Mouse (Mus musculus) intestine, embryonic 14.5 days (tissue): Measurements from ENCODE around the gene Tnf. TPM values are rescaled to one million over a fixed set of nuclear protein-coding genes. Genes with fewer than 3 reads are reported as not detected.

ENCODE experiments used
- microRNA-seq: library from miRNA; unstranded; fragments of <30 nt; microRNA quantifications from one replicate; pipeline ENCODE4, GENCODE M21; 2016
- polyA plus RNA-seq: library from polyadenylated mRNA; unstranded; fragments of >200 nt; fragmentation: Nextera tagmentation; extraction: Ambion mirVana; gene quantifications from 2 replicates; pipeline ENCODE4 v1.2.1, GENCODE M21; 2014

The Tnf gene
- polyA plus RNA-seq, 1 experiment from 2014 or later: 0.28 TPM

Small RNA genes lying within 50 kb of the gene (microRNA-seq; reads per million reads assigned to microRNA genes)
- gene Mir6973a: not detected
- gene Mir6974: not detected
- 2.2 reads per million, percentile 24 among the genes with 10 or more reads in this experiment for gene Mir6975
- gene Mir8094: not detected

Other genes starting within 250 kb of the Tnf start
- 0.24 and 0.46 TPM in 2 replicates for gene Hspa1b, start 242.8 kb downstream of the Tnf start, polyA plus RNA-seq
- gene Gm20481, start 232.1 kb downstream of the Tnf start, polyA plus RNA-seq: not detected in 2 replicates
- 3.5 and 4.5 TPM in 2 replicates for gene Hspa1a, start 229.9 kb downstream of the Tnf start, polyA plus RNA-seq
- 0.53 and 1.2 TPM in 2 replicates for gene Hspa1l, start 229.3 kb downstream of the Tnf start, polyA plus RNA-seq
- 216 and 228 TPM in 2 replicates for gene Lsm2, start 220.1 kb downstream of the Tnf start, polyA plus RNA-seq
- 119 and 133 TPM in 2 replicates for gene Vars, start 201.0 kb downstream of the Tnf start, polyA plus RNA-seq
- gene Vwa7, start 185.4 kb downstream of the Tnf start, polyA plus RNA-seq: 0.19 and 0.26 TPM in 2 replicates
- 20.7 and 21.5 TPM in 2 replicates for gene Sapcd1, start 174.0 kb downstream of the Tnf start, polyA plus RNA-seq
- 3.6 and 3.9 TPM in 2 replicates for gene Msh5, start 155.3 kb downstream of the Tnf start, polyA plus RNA-seq
- gene Clic1, start 152.0 kb downstream of the Tnf start, polyA plus RNA-seq: 113 and 141 TPM in 2 replicates
- 278 and 333 TPM in 2 replicates for gene Ddah2, start 143.0 kb downstream of the Tnf start, polyA plus RNA-seq
- not detected in 2 replicates for gene Ly6g6c, start 136.6 kb downstream of the Tnf start, polyA plus RNA-seq
- 0.55 and 0.81 TPM in 2 replicates for gene Mpig6b, start 135.8 kb downstream of the Tnf start, polyA plus RNA-seq
- 1.3 and 2.8 TPM in 2 replicates for gene Ly6g6e, start 125.1 kb downstream of the Tnf start, polyA plus RNA-seq
- 5.0 and 6.1 TPM in 2 replicates for gene Ly6g6d, start 123.9 kb downstream of the Tnf start, polyA plus RNA-seq
- 0.27 TPM in 1 of 2 replicates, not detected in the other for gene Ly6g6f, start 116.4 kb downstream of the Tnf start, polyA plus RNA-seq
- gene Abhd16a, start 112.7 kb downstream of the Tnf start, polyA plus RNA-seq: 86.4 and 91.0 TPM in 2 replicates
- gene Ly6g5c, start 93.7 kb downstream of the Tnf start, polyA plus RNA-seq: not detected in 2 replicates
- gene Ly6g5b, start 86.6 kb downstream of the Tnf start, polyA plus RNA-seq: 0.64 and 0.75 TPM in 2 replicates
- 19.7 and 24.7 TPM in 2 replicates for gene Gpank1, start 80.6 kb downstream of the Tnf start, polyA plus RNA-seq
- gene Csnk2b, start 80.0 kb downstream of the Tnf start, polyA plus RNA-seq: 275 and 286 TPM in 2 replicates
- 8.4 and 10.8 TPM in 2 replicates for gene D17H6S53E, start 75.6 kb downstream of the Tnf start, polyA plus RNA-seq
- 0.95 and 1.5 TPM in 2 replicates for gene Apom, start 70.0 kb downstream of the Tnf start, polyA plus RNA-seq
- 75.5 and 79.5 TPM in 2 replicates for gene Bag6, start 66.8 kb downstream of the Tnf start, polyA plus RNA-seq
- 186 and 196 TPM in 2 replicates for gene Prrc2a, start 37.1 kb downstream of the Tnf start, polyA plus RNA-seq
- gene Aif1, start 25.9 kb downstream of the Tnf start, polyA plus RNA-seq: 15.4 and 17.5 TPM in 2 replicates
- 16.9 and 19.1 TPM in 2 replicates for gene Lst1, start 13.6 kb downstream of the Tnf start, polyA plus RNA-seq
- 1.1 and 1.5 TPM in 2 replicates for gene Ltb, start 7.6 kb downstream of the Tnf start, polyA plus RNA-seq
- 0.81 and 0.85 TPM in 2 replicates for gene Lta, start 3.3 kb upstream of the Tnf start, polyA plus RNA-seq
- gene Gm16181, start 18.8 kb upstream of the Tnf start, polyA plus RNA-seq: 0.39 and 0.88 TPM in 2 replicates
- 5.8 and 5.9 TPM in 2 replicates for gene Atp6v1g2, start 31.7 kb upstream of the Tnf start, polyA plus RNA-seq
- 3.1 and 4.3 TPM in 2 replicates for gene Nfkbil1, start 33.8 kb upstream of the Tnf start, polyA plus RNA-seq
- 458 and 500 TPM in 2 replicates for gene Ddx39b, start 39.7 kb upstream of the Tnf start, polyA plus RNA-seq
- 102 and 108 TPM in 2 replicates for gene H2-D1, start 60.7 kb upstream of the Tnf start, polyA plus RNA-seq
- 1.2 and 1.6 TPM in 2 replicates for gene H2-Q1, start 118.4 kb upstream of the Tnf start, polyA plus RNA-seq
- 37.3 and 39.1 TPM in 2 replicates for gene H2-Q2, start 140.2 kb upstream of the Tnf start, polyA plus RNA-seq
- 2.5 and 4.4 TPM in 2 replicates for gene H2-Q4, start 177.6 kb upstream of the Tnf start, polyA plus RNA-seq
- gene H2-Q6, start 222.8 kb upstream of the Tnf start, polyA plus RNA-seq: 2.0 and 2.1 TPM in 2 replicates
- 8.1 and 9.0 TPM in 2 replicates for gene H2-Q7, start 237.1 kb upstream of the Tnf start, polyA plus RNA-seq